Mouse (Mus musculus) hindbrain, embryonic 13.5 days (tissue): ENCODE results near the gene Gdf15. TPM values are rescaled to one million over a fixed set of nuclear protein-coding genes. Genes with fewer than 3 reads are reported as not detected.

Source experiments
- ATAC-seq: fragments of 200-750 bp; cut with Nextera tagmentation; 2 replicates; pipeline ENCODE4 v1.8.0; 2017; ENCODE audit warnings: moderate TSS enrichment; ENCODE audit not compliant: low FRiP score
- H3K27ac ChIP-seq: fragments of 300-500 bp; sonication (generic); 2 replicates; pipeline ENCODE4 v1.5.1; 2015; ENCODE audit warnings: inconsistent platforms, mild to moderate bottlenecking, moderate library complexity
- H3K27me3 ChIP-seq: fragments of 300-500 bp; sonication (generic); 2 replicates; pipeline ENCODE4 v1.6.1; 2015; ENCODE audit warnings: mild to moderate bottlenecking, inconsistent platforms
- H3K36me3 ChIP-seq: fragments of 300-500 bp; sonication (generic); 2 replicates; pipeline ENCODE4 v1.6.1; 2015; ENCODE audit warnings: mild to moderate bottlenecking, inconsistent platforms
- H3K4me1 ChIP-seq: fragments of 300-500 bp; sonication (generic); replicated peaks from 2 replicates; pipeline ENCODE4 v1.6.1; 2015; ENCODE audit warnings: inconsistent platforms
- H3K4me2 ChIP-seq: fragments of 300-500 bp; sonication (generic); 2 replicates; pipeline ENCODE4 v1.6.1; 2015; ENCODE audit warnings: inconsistent platforms, mild to moderate bottlenecking, moderate library complexity
- H3K4me3 ChIP-seq: fragments of 300-500 bp; sonication (generic); 2 replicates; pipeline ENCODE4 v1.5.1; 2015; ENCODE audit warnings: mild to moderate bottlenecking, inconsistent platforms
- H3K9ac ChIP-seq: fragments of 300-500 bp; sonication (generic); 2 replicates; pipeline ENCODE4 v1.6.1; 2015; ENCODE audit warnings: mild to moderate bottlenecking, inconsistent platforms
- H3K9me3 ChIP-seq: fragments of 300-500 bp; sonication (generic); 2 replicates; pipeline ENCODE4 v1.6.1; 2016; ENCODE audit warnings: inconsistent platforms
- WGBS: fragments of 180-500 bp; shearing (Covaris S2); methylation state at CpG from one replicate; pipeline ENCODE4 v1.1.7; 2015; 5-methylcytosine and 5-hydroxymethylcytosine counted together
- polyA plus RNA-seq: library from polyadenylated mRNA; unstranded; fragments of >200 nt; fragmentation: Nextera tagmentation; extraction: Ambion mirVana; gene quantifications from 2 replicates; pipeline ENCODE4 v1.2.1, GENCODE M21; 2015

Gene Gdf15
- polyA plus RNA-seq, 1 experiment from 2014 or later = 0.12 TPM

DNA sequence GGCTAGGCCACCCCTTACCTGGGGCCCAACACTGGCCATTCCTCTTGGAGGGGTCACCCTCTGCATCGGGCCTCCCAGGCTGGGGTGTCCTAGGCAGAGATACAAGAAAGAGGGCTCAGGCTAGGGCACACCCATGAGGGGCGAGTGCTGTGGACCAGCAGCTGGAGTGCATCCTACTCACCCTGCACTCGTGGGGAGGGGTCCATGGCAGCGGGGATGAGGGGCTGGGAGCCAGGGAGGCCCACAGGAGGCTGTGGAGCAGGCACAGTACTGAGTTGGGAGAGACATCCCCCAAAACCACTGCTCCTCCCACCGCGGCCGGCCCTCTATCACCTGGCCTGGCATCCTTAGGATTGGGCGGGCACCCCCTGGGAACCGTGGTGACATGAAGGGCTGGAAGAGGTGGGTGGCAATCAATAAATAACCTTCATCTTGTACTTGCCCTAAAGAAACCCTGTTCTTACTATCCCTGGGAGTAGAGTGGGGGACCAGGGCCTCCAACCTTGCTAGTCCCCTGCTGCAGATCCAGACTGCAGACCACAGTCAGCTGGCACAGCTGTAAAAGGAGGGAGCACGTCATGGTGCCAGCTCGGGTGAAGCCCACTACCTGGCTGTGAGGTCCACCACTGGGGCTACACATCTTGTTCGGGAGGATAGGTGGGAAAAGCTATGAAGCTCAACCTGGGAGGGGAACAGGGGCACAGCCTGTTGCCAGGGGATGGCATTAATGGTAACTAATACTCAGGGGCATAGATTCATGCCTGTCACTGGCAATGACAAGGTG is 32.6 kb downstream of the Gdf15 start:
- ATAC-seq = no peak
- 83% methylated on average over 12 of the region's 12 CpGs for WGBS
- Histone ChIP-seq H3K4me1 (peaks cover 88% of the 10 kb centered on the region), H3K9ac (peak overlapping the region; percentile 58; the same call in 1 of the 2 replicates), H3K9me3 (no peaks in the 10 kb centered on the region), H3K4me2 (no peak overlapping the region), H3K27ac (peak overlapping the region; percentile 92; the same call in 1 of the 2 replicates), H3K27me3 (peaks cover 15% of the 10 kb centered on the region), H3K36me3 (peaks cover 31% of the 10 kb centered on the region), H3K4me3 (no peak overlapping the region)

DNA sequence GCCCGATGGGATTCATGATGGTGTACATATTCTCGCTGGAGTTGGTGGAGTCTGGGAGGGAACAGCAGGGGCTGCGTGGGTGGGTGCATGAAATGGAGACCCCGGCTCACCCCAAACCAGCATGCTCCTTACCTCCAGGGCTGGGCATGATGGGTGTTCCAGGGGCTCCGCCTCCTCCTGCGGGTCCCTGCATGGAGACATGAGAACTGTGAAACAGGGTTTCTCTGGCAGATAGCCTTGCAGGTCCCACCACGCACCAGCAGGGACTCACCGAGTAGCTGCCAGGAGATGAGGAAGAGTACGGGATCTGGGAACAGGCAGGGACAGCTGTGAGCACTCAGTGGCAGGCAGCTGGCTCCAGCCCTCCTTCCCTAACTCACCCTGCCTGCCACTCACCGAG is 33.5 kb downstream of the Gdf15 start:
- Histone ChIP-seq H3K27me3 (peaks cover 15% of the 10 kb centered on the region), H3K9me3 (no peaks in the 10 kb centered on the region), H3K9ac (peak overlapping the region; percentile 80), H3K36me3 (peaks cover 31% of the 10 kb centered on the region), H3K4me3 (peak overlapping the region; percentile 41), H3K4me1 (peaks cover 84% of the 10 kb centered on the region), H3K27ac (peak overlapping the region; percentile 30; the same call in 1 of the 2 replicates), H3K4me2 (peak overlapping the region; percentile 70)
- ATAC-seq = no peak
- 20% methylated on average over 8 of the region's 10 CpGs for WGBS

DNA sequence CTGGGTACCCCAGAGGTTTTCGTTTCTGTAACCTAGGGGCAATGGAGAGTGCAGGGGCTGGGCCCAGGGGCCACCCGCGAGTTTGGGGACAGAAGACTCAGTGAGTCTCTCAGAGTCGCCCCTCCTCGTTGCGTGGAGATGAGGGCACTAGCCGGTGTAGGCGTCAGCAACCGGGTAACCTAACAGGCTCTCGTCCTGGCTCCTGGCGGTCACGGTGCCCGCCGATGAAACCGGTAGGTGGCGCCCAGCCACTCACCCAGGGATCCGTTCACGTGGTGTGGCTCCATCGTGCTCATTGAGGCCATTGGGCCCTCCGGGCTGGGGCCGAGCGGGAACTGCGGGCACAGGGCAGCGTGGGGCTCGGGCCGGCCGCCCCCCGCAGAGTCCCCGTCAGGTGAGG is 34.0 kb downstream of the Gdf15 start:
- Histone ChIP-seq H3K27me3 (peaks cover 15% of the 10 kb centered on the region), H3K9ac (peak overlapping the region; percentile 80), H3K9me3 (no peaks in the 10 kb centered on the region), H3K27ac (peak overlapping the region; percentile 48), H3K4me2 (peak overlapping the region; percentile 70), H3K36me3 (peaks cover 31% of the 10 kb centered on the region), H3K4me3 (peak overlapping the region; percentile 41), H3K4me1 (peaks cover 89% of the 10 kb centered on the region)
- WGBS = 2% methylated on average over 29 of the region's 29 CpGs
- ATAC-seq = peak; percentile 26

DNA sequence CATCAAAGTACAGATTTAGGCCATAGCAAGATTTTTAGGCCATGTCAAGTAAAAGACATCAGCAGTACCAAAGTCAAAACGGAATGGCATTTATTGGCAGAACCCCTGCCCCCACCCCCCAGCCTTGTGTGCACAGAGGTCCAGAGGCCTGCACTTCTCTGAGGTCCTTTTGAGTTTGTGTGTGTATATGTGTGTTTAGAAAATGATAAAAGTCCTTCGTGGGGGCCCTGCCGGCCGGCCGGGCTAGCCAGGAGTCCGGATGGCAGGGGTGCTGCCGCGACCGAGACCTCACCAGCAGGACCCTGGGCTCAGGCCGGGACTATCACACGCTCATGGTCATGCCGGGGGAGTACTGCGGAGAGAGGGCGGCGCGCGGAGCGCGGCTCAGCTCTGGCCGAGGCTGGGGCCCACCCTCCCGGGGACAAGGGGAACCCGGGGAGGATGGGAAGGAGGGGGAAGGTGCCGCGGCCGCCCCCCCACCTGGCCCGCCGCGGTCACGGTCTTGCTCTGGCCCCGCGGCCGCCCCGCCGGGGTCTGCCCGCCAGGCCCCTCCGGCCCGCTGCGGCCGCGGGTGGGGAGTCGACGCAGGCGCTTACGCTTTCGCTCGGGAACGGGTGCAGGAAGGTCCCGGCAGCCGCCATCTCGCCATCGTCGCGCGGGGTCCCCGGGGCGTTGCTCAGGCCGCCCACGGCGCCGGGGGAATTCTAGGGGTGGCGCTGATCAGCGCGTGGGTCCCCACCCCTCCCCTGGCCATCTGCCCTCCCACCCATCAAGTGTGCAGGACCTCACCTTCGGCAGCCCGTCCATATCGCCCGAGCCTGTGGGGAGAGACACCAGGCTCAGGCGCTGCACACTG is 34.6 kb downstream of the Gdf15 start:
- H3K27ac ChIP-seq = peak overlapping the region; percentile 48

DNA sequence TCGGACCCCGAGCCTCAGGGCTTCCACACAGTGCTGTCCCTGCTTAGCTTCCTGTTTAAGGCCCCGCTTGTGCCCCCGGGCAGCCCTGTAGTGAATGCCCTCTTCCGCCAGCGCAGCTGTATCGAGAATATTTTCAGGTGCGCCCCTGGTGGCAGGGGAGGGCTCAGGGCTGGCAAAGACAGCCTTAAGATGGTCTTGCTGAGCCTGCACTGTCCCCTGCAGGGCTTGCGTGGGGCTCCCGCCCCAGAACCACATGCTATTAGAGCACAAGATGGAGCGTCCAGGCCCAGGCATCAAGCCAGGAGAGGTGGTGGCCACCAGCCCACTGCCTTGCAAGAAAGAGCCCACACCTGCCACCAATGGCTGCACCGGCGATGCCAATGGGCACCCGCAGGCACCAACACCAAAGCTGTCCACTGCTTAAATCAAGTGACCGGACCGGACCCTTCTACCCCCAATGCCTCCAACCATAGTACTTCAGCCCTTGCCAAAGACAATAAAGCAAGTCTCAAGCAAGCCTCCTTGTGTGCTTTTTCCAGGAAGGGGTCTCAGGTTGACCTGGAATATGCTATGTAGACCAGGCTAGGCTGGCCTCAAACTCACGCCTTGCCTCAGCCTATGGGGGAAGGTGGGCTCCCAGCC is 35.4 kb downstream of the Gdf15 start:
- WGBS = 83% methylated on average over 17 of the region's 17 CpGs
- ATAC-seq = no peak
- Histone ChIP-seq H3K4me1 (peaks cover 86% of the 10 kb centered on the region), H3K9me3 (no peaks in the 10 kb centered on the region), H3K9ac (peak overlapping the region; percentile 80; the same call in 1 of the 2 replicates), H3K4me2 (peak overlapping the region; percentile 70), H3K27me3 (peaks cover 15% of the 10 kb centered on the region), H3K27ac (0 out of 2 replicates have a peak overlapping the region, but pooled peaks have one; percentile 48), H3K4me3 (peak overlapping the region; percentile 14), H3K36me3 (peaks cover 24% of the 10 kb centered on the region)

More for the DNA sequence above, 34.6 kb downstream of the Gdf15 start:
- H3K36me3 ChIP-seq = peaks cover 27% of the 10 kb centered on the region
- H3K4me3 ChIP-seq = peak overlapping the region; percentile 41
- H3K9me3 ChIP-seq = no peaks in the 10 kb centered on the region
- peaks cover 15% of the 10 kb centered on the region for H3K27me3 ChIP-seq
- no peak for ATAC-seq
- H3K4me2 ChIP-seq = peak overlapping the region; percentile 70
- H3K9ac ChIP-seq = peak overlapping the region; percentile 80
- peaks cover 92% of the 10 kb centered on the region for H3K4me1 ChIP-seq
- 7% methylated on average over 67 of the region's 68 CpGs for WGBS

DNA sequence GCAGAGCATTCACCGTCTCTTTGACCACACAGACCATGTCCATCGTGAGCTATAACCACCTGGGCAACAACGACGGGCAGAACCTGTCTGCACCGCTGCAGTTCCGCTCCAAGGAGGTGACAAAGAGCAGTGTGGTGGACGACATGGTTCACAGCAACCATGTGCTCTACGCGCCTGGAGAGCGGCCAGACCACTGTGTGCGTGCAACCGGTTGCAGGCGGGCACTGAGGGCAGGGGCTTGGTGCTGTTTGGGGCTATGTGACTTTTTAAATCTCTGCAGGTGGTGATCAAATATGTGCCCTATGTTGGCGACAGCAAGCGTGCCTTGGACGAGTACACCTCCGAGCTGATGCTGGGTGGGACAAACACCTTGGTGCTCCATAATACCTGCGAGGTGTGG is 36.0 kb downstream of the Gdf15 start:
- 95% methylated on average over 18 of the region's 18 CpGs for WGBS
- Histone ChIP-seq H3K4me1 (peaks cover 79% of the 10 kb centered on the region), H3K4me3 (no peak overlapping the region), H3K27ac (no peak overlapping the region), H3K36me3 (peaks cover 31% of the 10 kb centered on the region), H3K4me2 (0 out of 2 replicates have a peak overlapping the region, but pooled peaks have one; percentile 1), H3K9ac (no peak overlapping the region), H3K9me3 (no peaks in the 10 kb centered on the region), H3K27me3 (peaks cover 15% of the 10 kb centered on the region)
- ATAC-seq = no peak

DNA sequence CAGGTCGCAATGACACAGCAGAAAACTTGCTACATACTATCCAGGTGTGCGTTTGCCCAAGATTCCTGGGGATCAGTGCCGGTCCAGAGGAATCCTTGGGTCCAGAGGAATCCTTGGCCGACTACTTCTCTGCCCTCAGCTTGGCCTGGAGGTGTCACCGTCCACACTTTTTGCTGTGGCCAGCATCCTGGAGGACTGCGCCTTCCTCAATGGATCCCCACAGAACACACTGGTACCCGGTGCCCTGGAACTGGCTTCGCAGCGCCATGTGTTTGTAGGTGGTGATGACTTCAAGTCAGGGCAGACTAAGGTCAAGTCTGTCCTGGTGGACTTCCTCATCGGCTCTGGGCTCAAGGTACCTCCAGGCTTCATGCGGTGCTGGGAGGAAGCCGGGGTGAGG is 36.4 kb downstream of the Gdf15 start:
- Histone ChIP-seq H3K4me2 (peak overlapping the region; percentile 97; the same call in 1 of the 2 replicates), H3K4me3 (peak overlapping the region; percentile 64; the same call in 1 of the 2 replicates), H3K4me1 (peaks cover 75% of the 10 kb centered on the region), H3K36me3 (peaks cover 33% of the 10 kb centered on the region), H3K27ac (no peak overlapping the region), H3K9me3 (no peaks in the 10 kb centered on the region), H3K27me3 (peaks cover 15% of the 10 kb centered on the region), H3K9ac (no peak overlapping the region)
- WGBS = 93% methylated on average over 12 of the region's 12 CpGs
- no peak for ATAC-seq

DNA sequence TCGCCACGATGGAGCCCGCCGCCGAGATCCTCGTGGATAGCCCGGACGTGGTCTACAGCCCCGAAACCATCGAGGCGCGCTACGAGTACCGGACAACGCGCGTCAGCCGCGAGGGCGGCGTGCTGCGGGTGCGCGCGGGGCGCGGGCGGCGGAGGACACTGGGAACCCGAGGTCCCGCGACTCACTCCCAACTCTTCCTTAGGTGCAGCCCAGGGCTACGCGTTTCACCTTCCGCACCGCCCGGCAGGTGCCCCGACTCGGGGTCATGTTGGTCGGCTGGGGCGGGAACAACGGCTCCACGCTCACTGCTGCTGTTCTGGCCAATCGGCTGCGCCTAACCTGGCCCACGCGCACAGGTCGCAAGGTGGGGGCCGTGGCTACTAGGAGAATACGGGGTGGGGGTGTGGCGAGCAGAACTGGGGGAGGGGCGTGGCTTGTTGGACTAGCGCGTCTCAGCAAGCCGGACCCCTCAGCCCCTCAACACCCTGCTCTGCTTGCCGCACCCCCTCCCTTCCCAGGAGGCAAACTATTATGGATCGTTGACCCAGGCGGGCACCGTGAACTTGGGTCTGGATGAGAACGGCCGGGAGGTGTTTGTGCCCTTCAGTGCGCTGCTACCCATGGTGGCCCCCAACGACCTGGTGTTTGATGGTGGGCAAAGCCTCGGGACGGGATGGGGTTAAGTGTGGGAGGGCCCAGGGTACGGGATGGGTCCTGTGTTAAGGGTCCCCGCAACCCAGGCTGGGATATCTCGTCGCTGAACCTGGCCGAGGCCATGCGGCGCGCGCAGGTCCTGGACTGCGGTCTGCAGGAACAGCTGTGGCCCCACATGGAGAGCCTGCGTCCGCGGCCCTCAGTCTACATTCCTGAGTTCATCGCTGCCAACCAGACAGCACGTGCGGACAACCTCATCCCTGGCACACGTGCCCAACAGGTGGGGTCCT is 37.4 kb downstream of the Gdf15 start:
- H3K4me1 ChIP-seq = peaks cover 66% of the 10 kb centered on the region
- H3K9me3 ChIP-seq = no peaks in the 10 kb centered on the region
- peak overlapping the region; percentile 97 for H3K4me2 ChIP-seq
- peak; percentile 26 for ATAC-seq
- 12% methylated on average over 57 of the region's 82 CpGs for WGBS
- H3K9ac ChIP-seq = peak overlapping the region; percentile 83
- H3K4me3 ChIP-seq = peak overlapping the region; percentile 64
- H3K27me3 ChIP-seq = peaks cover 15% of the 10 kb centered on the region
- H3K36me3 ChIP-seq = peaks cover 43% of the 10 kb centered on the region
- peak overlapping the region; percentile 83 for H3K27ac ChIP-seq

DNA sequence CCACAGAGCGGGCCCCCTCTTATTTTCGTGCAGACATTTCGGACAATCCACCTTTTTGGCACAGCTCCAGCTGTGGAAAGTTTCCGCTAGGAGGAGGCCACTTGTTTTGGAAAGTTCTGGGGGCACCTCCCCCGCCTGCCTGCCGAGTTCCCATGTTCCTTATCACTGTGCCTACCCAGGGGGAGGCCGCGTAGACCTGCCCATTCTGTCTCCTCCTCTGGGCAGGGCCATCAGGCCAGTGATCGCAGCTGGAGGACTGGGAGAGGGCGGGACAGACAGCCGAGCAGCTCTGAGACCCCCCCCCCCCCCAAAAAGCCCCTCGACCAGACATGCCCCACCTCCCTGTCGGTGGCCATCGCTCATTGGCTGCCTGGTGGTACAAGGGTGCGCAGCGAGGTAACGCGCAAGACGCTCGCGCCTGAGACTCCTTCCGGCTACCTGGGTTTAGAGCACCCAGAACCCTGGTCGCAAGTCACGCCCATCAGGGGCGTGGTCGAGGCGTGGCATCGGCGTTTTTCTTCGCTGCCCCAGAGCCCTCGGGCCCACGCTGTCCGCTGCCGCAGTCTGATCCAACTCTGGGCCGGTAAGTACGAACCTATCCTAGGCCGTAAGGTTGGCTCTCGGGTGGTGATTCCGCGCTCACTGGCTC is 38.2 kb downstream of the Gdf15 start, which contains the start of gene Isyna1:
Isyna1 (plus strand) TSS at position 413 of the 649 bp plus-strand sequence.
- Histone ChIP-seq H3K4me1 (peaks cover 58% of the 10 kb centered on the region), H3K4me2 (peak within 1 kb of the TSS; percentile 97), H3K9ac (peak within 1 kb of the TSS; percentile 83), H3K9me3 (no peaks in the 10 kb centered on the region), H3K27me3 (peaks cover 15% of the 10 kb centered on the region), H3K27ac (peak within 1 kb of the TSS; percentile 83), H3K36me3 (peaks cover 49% of the 10 kb centered on the region), H3K4me3 (peak within 1 kb of the TSS; percentile 64)
- ATAC-seq = peak; percentile 82
- WGBS = 1% methylated on average over 40 of the region's 40 CpGs

DNA sequence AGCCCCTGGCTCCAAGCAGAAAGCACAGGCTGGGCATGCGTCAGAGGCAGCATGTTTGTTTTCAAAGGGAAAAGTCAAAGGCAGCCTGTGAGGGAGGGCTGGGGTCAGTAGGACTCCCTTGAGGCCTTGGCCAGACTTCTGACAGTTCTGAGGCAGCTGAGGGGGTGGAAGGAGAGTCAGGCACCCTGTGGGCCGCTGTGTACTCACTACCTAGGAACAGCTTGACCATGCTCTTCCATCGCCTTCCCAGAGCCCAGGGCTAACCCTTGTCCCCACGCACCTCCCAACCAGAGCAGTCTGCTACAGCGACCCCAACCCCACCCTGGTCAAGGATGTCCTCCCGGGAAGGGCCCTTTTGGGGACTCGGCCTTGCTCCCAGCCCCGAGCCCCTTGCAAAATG is 39.1 kb downstream of the Gdf15 start:
- Histone ChIP-seq H3K36me3 (peaks cover 57% of the 10 kb centered on the region), H3K9me3 (no peaks in the 10 kb centered on the region), H3K4me1 (peaks cover 48% of the 10 kb centered on the region), H3K4me3 (0 out of 2 replicates have a peak overlapping the region, but pooled peaks have one; percentile 64), H3K27ac (peak overlapping the region; percentile 60), H3K27me3 (peaks cover 15% of the 10 kb centered on the region), H3K9ac (0 out of 2 replicates have a peak overlapping the region, but pooled peaks have one; percentile 83), H3K4me2 (peak overlapping the region; percentile 97)
- ATAC-seq = no peak
- 48% methylated on average over 7 of the region's 8 CpGs for WGBS
